Mouse (Mus musculus) liver, postnatal 0 days (tissue): Measurements from ENCODE around the gene Acoxl.

Experiments used
- CTCF ChIP-seq: sonication (generic); IDR thresholded peaks from 2 replicates; pipeline ENCODE4 v1.5.1; 2016; ENCODE audit warnings: antibody characterized with exemption, low read depth
- EP300 ChIP-seq: IDR thresholded peaks from 2 replicates; pipeline ENCODE4 v1.6.1; 2016; ENCODE audit warnings: antibody characterized with exemption, low read depth, mild to moderate bottlenecking

DNA sequence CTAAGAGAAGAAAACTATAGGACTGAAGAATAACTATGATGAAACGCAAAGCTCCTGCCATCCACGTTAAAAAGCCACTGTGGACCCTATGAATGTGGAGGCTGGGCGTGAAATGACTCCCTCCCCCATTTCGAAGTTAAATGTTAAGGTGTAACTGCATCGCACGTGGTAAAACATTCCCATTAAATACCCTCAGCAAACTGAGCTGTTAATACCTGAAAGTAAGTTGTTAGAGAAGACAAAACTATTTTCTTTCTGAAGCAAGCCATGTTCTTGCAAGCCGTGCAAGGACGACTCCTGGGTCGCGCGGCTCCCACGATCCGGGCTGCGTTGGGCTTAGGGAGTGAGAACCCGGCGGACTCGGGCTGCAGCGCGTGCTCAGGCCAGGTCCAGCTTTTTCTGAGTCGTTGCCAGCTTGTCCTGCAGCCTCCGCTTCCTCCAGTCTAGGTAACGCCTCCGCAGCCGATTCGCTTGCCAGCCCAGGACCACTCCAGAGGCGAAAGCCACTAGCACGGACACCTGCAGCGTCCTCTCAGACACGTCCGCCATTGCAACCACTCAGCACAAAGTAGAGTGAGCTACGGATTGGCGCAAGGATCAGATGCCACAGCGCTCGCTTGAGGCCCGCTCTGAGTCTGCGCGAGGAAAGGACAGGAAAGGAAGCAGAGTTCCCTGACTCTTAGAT lies 46.6 kb upstream of the Acoxl start, which contains the start of gene Mtln:
- TF ChIP-seq CTCF, result no peak
- TF ChIP-seq EP300, result no peak
